Mouse (Mus musculus): ENCODE data around the gene Skint9. TPM values are rescaled to one million over a fixed set of nuclear protein-coding genes. Genes with fewer than 3 reads are reported as not detected.
"Not testable (repeated sequence)": the region's sequence is repeated elsewhere in the genome, so short reads cannot be mapped to it uniquely, and the experiment has no call there.

The Skint9 gene
- not detected for total RNA-seq (2021)

DNA sequence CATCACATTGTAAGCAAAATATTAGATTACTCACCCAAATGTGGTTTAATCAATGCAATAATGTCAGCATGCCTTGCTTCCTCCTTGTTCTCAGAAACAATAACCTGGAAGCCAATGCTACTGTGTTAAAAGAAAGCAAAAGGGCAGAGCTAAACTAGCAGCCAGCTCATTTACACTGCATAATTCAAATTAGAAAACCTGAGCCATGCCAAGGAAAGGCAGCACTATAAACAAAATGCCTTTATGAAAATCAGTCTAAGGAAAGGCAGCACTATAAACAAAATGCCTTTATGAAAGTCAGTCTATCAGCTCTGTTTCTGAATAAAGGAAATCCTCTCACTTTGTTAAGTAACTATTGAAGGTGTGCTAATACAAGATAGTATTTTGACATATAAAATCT is at the start of gene Skint9:
Skint9 (minus strand) TSS at position 101 of the 400 bp plus-strand sequence.
- intact Hi-C loops (cut with DNase I): no loop called here
- no peak for DNase-seq (ENCODE audit: extremely low spot score in 1 of 2, low spot score in 2 of 2)

- DNase-seq (ENCODE audit: extremely low spot score in 1 of 2, low spot score in 2 of 2): no peak
- intact Hi-C loops (cut with DNase I): no loop called here
Measured at GRCm38 (mm10) chr4:112432685-112433084, 1.1 kb downstream of the Skint9 start.

- DNase-seq (ENCODE audit: extremely low spot score in 1 of 2, low spot score in 2 of 2): no peak
- intact Hi-C loops (cut with DNase I): no loop called here
Measured at GRCm38 (mm10) chr4:112432223-112432622, 1.6 kb downstream of the Skint9 start.

- intact Hi-C loops (cut with DNase I); DNase-seq (ENCODE audit: extremely low spot score in 1 of 2, low spot score in 2 of 2): not testable (repeated sequence)
Measured at GRCm38 (mm10) chr4:112349111-112349510, 84.7 kb downstream of the Skint9 start.

Other genes starting within 250 kb of the Skint9 start
- not detected for gene Skint3, start 201.7 kb downstream of the Skint9 start, total RNA-seq (2021)
- not detected for gene Skint2, start 123.2 kb upstream of the Skint9 start, total RNA-seq (2021)